Mouse (Mus musculus): ENCODE measurements at regions not wholly inside any gene's neighbourhood (a gene's known extent, or its start where the extent isn't known, plus 50 kb on each side); places are given as distances from the start of the nearest gene placed in this dataset.

GRCm38 (mm10) chr9:120873293-120873692 is 55.7 kb upstream of the Ctnnb1 start:
- TF ChIP-seq CTCF (IDR thresholded peaks at IDR 0.05; ENCODE audit: borderline replicate concordance, insufficient read depth, low read depth, low read length) (no peak), POLR2A (IDR thresholded peaks at IDR 0.05; ENCODE audit: borderline replicate concordance, insufficient read depth, low read length) (no peak)

Measured in cerebellum, adult 2 months (tissue).